Mouse (Mus musculus) ES-Bruce4 (cell line): Measurements from ENCODE around the gene Ccdc17.

Experiments used
- CTCF ChIP-seq: IDR thresholded peaks from one replicate; pipeline ENCODE4 v1.8.1; 2011; ENCODE audit warnings: low read depth, low read length
- EP300 ChIP-seq: IDR thresholded peaks from 2 replicates; pipeline ENCODE4 v1.6.1; 2011; ENCODE audit warnings: low read depth, low read length; ENCODE audit not compliant: insufficient read depth
- POLR2A ChIP-seq: IDR thresholded peaks from one replicate; pipeline ENCODE4 v1.8.1; 2011; ENCODE audit warnings: low read length; ENCODE audit not compliant: insufficient read depth

- TF ChIP-seq CTCF (no peak), POLR2A (no peak), EP300 (no peak)
Observed at GRCm38 (mm10) chr4:116642071-116642470, 45.6 kb downstream of the Ccdc17 start.
